Mouse (Mus musculus) thymus, postnatal 36 days (tissue): ENCODE measurements around the gene Csf2ra.
"Not testable (repeated sequence)": the region's sequence is repeated elsewhere in the genome, so short reads cannot be mapped to it uniquely, and the experiment has no call there.

Experiments used
- DNase-seq, 2 experiments: peaks; one replicate each; pipeline ENCODE4 v3.0.0; 2022; ENCODE audit warnings: mixed read lengths in 2 of 2

The Csf2ra gene

DNA sequence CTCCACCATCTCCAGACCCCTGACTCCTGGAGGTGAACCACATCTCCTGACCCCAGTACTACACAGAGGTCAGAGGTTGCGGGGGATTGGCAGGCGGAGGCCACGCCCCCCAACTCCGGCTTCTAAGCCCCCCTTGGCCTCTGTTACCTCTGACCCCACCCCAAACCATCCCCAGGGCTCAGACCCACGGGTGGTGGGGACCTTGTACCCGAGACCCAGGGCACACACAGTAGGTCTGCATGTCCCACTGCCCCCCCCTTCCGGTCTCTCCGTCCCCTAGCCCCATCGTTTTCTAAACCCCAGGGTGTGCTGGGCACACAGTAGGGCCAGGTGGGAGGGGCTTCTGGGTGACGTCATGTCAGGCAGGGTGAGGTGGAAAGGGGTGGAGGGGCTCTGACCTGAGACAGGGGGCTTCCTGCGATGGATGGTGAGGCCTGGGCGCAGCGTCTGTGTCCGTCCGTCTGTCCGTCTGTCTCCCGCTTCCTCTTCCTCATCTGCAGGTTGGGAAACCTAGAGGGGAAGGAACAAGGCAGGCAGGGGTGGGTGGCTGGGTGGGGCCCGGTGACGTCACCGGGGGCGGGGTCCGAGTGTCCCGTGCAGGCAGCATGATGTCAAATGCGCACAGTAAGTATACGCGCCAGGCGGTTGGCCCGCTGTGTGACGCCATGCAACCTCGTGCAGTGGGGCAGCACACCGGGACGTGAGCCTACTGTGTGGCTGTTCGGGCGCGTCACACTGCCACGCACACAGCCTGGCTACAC lies at the start of gene Csf2ra:
Gene Csf2ra (minus strand): TSS at position 489 of the 761 bp plus-strand sequence.
- peak; percentile 17 to 51 for DNase-seq

- DNase-seq: no peak
These were observed 47.2 kb upstream of the Csf2ra start for GRCm38 (mm10) chr19:61275446-61275845.

DNA sequence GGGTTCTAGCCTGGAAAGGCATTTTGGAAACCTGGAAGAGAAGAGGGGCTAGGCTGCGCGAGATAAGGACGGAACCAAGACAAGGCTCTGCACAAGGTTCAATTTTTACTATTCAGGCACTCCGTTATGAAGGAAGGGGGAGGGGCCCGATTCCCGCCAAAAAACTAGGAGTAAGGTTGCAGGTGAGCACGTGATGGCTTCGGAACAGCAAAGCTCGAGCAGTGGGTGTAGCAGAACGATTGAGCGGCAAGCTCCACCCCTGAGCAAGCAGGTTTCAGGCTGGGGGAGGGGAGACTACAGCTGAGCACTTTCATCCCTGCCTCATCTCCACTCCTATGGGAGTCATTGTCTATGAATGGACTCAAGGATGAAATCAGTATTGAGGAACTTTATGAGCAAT lies 40.9 kb upstream of the Csf2ra start:
- not testable (repeated sequence) for DNase-seq

GRCm38 (mm10) chr19:61267141-61267540 lies 38.9 kb upstream of the Csf2ra start:
- no peak for DNase-seq

- peak; percentile 43 to 49 for DNase-seq
These were observed 38.4 kb upstream of the Csf2ra start for GRCm38 (mm10) chr19:61266651-61267050.

GRCm38 (mm10) chr19:61266246-61266615 lies 38.0 kb upstream of the Csf2ra start:
- DNase-seq: peak; percentile 51 to 63

DNA sequence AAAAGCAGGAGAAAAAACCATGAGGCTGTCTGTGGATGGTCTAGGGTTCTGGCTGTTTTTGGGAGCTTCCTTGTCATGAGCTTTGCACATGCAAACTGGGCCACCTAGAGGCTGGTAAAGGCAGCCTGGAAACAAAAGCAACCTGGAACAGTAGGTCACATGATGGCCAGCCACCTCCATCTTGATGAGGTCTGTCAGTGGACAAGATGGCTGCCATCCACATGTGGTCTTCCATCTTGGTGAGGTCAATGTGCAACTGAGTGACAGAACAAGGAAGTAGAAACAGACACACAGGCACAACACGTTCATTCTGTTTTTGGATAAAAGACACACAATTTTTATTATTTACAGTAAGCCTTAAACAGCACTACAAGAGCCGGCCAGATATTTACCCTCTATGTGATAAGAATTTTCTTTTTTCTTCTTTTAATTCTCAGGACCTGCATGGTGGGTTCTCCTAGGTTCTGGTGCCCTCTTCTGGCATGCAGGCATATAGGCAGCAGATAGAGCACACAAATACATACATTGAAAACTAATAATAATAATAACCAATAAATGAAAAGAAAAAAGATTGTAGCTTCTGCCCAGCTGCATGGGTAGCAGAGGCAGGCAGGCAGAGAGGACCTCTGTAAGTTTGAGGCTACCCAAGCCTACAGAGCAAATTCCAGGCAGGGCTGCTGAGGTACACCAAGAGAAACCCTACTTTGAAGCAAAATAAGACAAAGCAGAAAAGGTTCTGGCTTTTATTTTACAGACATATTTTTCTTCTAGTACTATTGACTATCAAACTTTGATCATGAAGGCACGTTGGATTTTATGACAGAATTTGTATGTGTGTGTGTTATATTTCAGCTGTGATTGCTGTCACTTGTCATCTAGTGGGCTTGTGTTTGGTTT lies 37.4 kb upstream of the Csf2ra start:
- DNase-seq: peak; percentile 62 to 79

GRCm38 (mm10) chr19:61264933-61265332 lies 36.7 kb upstream of the Csf2ra start:
- no peak for DNase-seq

DNA sequence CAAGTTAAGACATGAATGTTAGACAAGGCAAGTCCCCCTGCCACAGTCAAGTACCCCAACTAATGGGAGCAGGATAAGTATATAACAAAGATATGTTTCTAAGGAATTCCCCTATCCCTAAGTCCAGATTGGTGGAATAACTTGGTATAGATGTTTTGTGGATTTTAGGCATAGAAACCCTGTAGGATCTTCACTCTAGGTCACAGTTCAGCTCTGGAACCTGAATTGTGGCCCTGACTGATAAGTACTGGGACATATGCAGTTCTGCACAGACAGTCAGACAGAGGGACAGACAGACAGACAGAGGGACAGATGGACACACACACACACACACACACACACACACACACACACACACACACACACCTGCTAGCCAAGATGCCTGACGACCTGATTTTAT lies 36.0 kb upstream of the Csf2ra start:
- DNase-seq: no peak

DNA sequence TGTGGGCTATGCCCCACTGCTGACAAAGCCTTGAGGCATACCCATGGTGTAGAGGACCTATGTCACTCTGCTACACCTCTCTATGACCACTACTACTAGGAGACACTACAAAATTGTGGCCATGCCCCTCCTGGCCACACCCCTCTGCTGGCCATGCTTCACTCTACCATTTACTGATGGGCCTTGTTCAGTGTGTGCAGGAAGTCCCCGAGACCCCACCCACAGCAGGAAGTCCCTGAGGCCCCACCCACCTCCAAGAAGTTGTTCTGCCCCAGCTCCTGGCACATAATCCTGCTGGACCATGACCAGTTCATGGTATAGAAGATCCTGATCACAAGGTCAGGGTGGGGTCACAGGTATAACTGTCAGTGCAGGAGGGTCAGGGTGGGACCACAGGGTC lies 33.0 kb upstream of the Csf2ra start:
- peak in 1 of 2 experiments; percentile 12 for DNase-seq

- DNase-seq: no peak
These were observed 29.5 kb upstream of the Csf2ra start for GRCm38 (mm10) chr19:61257733-61258132.

DNA sequence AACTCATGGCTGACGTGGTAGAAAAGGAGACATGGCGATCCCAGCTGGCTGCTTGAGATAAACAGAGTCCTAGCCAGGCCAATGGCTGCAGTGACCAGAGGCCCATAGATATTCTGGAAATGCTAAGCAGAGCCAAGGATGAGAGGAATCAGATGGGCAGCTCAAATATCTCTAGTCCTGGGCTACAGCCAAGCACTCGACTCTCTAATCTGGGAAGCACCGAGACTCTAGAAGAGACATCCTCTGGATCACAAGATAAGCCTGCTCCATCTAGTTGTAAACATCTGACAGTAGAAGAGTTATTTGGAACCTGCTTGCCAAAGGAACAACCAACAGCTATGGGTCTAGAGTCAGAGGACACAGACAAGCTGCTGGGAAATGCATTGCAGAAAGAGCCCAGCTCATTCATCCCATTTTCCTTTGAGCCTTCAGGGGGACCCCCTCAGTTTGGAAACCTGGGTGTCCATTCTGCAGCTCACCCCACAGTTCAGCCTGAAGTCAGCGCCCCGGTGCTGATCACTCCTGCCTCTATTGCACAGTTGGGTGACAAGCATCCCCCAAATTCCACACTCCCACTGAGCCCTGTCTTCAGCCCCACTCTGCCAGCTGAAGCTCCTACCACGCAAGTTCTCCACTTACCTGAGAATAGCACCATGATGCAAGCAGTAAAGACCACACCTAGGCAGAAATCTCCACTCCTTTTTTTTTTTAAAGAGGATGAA lies 28.1 kb upstream of the Csf2ra start:
- no peak for DNase-seq

- not testable (repeated sequence) for DNase-seq
These were observed 19.1 kb upstream of the Csf2ra start for GRCm38 (mm10) chr19:61247334-61247733.

- DNase-seq: no peak
These were observed 16.6 kb upstream of the Csf2ra start for GRCm38 (mm10) chr19:61244721-61245436.

GRCm38 (mm10) chr19:61237967-61238366 lies 9.7 kb upstream of the Csf2ra start:
- DNase-seq: no peak

DNA sequence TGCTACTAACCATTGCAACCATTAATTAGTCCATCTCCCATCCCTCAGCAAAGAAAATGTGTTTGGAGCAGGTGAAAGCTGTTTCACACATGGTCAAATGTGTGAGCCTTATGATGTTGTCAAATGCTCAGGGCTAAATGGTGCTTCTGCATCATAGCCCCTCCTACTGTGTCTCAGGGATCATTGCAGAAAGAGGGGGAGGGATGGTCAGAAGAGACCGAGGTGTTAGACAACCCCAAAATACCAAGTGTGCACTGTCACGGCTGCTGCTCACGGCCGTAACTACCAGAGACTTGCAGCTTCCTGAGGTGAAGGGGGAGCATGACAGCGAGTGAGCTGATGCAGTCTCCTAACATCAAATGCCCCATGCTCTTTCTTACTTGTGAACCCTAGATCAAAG lies 6.3 kb upstream of the Csf2ra start:
- no peak for DNase-seq

DNA sequence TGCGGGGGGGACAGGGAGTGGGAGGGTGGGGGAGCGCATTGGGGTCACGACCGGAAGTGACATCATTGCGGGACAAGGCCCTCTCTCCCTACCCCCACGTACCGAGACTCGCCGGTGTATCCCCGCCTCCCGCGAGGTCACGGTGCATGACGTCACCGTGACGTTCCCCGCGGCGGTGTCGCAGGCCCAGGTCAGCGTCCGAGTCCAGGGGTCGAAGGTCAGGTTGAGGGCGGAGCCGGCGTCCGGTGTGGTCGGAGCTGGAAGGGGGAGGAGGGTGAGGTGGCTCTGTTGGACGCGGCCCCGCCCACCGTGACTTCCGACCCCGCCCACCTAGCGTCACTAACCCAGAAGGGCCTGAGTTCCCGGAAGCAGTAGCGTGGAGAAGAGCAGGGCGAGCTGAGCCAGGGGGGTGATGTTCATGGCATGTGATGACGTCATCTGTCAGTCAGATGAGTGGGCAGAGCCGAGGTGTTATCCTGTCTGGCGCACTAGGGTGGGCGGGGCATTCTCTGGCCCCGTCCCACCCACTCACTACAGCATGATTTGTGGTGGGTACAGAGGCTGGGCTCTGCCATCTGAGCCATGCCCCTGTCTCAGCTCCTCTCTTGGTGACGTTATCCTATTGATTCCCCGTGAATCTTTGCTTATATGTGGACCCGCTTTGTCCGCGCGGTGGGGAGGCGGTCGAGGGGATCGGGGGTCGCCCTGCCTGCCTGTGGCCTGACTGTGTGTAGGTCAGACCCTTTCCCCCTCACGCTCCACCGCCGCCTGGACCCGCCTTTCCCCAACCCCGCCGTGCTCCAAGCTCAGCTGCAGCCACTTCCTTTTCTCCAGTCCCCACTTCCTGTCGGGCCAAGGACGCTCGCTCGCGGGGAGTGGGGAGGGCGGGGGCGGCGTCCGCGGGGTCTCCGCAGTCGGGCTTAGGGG lies 1.0 kb downstream of the Csf2ra start:
- peak; percentile 80 to 86 for DNase-seq

DNA sequence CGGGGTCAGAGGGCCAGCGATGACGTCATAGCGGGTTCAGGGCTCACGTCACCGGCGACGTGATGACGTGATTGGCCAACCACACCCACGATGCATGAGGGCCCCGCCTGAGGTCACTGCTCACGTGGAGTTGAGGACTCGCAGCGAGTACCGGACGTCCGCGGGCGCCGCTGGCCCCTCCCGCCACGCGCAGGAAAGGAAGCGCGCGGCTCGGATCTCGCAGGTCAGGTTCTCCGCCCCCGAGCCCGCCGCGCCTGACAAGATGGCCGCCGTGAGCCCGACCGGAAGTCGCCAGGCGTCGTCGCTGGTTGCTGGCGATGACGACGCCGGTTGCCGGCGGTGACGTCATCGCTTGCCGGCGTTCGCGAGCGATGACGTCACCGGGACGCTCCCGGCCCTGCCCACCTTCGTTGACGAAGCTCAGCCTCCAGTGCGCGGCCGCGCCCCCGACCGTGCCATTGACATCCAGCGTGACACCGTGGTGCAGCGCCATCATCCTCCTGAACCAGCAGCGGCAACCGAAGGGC lies 1.8 kb downstream of the Csf2ra start:
- peak in 1 of 2 experiments; percentile 46 for DNase-seq

DNA sequence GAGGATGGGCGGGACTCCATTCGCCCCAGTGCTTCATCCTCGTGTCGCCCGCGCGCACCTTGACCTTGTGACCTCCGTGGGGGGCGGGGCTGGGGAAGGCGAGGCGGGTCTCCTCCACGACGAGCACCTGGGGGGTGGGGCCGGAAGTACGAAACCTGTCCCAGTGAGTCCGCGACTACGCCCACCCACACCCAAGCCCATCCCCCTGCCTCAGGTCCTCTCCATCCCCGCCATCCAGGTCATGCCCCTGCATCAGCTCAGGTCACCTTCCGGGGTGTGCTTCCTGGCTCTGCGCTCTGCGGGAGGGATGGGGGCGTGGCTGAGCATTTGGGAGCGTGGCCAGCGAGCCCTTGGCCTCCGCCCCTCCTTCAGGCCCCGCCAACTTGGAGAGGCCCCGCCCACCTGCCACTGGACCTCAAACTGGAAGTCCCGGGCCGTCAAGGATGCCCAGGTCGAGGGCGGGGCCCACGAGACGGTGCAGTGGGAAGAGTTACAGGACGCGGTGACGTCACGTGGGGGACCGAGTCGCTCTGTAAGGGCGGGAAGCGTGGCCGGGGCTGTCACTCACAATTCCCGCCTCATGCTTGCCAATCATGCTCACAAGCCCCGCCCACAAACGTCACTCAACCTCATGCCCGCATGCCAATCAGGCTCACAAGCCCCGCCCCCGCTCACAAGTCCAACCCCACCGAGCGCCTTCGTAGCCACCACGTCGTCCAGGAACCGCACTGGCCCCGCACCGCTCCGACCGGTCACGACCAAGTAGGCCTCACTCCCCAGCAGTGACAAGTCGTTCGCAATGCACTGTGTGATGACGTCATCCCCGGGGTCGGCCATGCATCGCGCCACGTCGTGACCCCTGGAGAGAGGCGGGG lies 2.5 kb downstream of the Csf2ra start:
- DNase-seq: peak; percentile 35 to 67
